Mouse (Mus musculus): ENCODE measurements around the gene Syt6.

- TF ChIP-seq CTCF (IDR thresholded peaks at IDR 0.05; ENCODE audit: borderline replicate concordance, extremely low read depth, insufficient read depth, insufficient read length), result no peak
- TF ChIP-seq POLR2A (IDR thresholded peaks at IDR 0.05; ENCODE audit: borderline replicate concordance, extremely low read depth, insufficient read depth, insufficient read length, poor library complexity, severe bottlenecking), result no peak
Observed at GRCm38 (mm10) chr3:103620101-103620500, 45.1 kb downstream of the Syt6 start.

Data from brain, embryonic 14.5 days (tissue).